Mouse (Mus musculus) heart, embryonic 15.5 days (tissue): ENCODE measurements around the gene Usp43. TPM values are rescaled to one million over a fixed set of nuclear protein-coding genes. Genes with fewer than 3 reads are reported as not detected.
A peak's percentile ranks its signal among the peaks of the same experiment; 100 is the strongest.

ENCODE experiments used
- ATAC-seq: fragments of 200-750 bp; cut with Nextera tagmentation; replicated peaks from 2 replicates; pipeline ENCODE4 v1.8.0; 2017; ENCODE audit warnings: low read depth, moderate TSS enrichment; ENCODE audit not compliant: insufficient number of reproducible peaks, insufficient read depth, low FRiP score
- H3K27ac ChIP-seq: fragments of 300-500 bp; sonication (generic); 2 replicates; pipeline ENCODE4 v1.5.1; 2015; ENCODE audit warnings: mild to moderate bottlenecking, inconsistent platforms
- H3K27me3 ChIP-seq: fragments of 300-500 bp; sonication (generic); 2 replicates; pipeline ENCODE4 v1.6.1; 2015; ENCODE audit warnings: inconsistent platforms
- H3K36me3 ChIP-seq: fragments of 300-500 bp; sonication (generic); 2 replicates; pipeline ENCODE4 v1.6.1; 2015; ENCODE audit warnings: mild to moderate bottlenecking, inconsistent platforms
- H3K4me1 ChIP-seq: fragments of 300-500 bp; sonication (generic); replicated peaks from 2 replicates; pipeline ENCODE4 v1.6.1; 2015; ENCODE audit warnings: inconsistent platforms
- H3K4me2 ChIP-seq: fragments of 300-500 bp; sonication (generic); 2 replicates; pipeline ENCODE4 v1.6.1; 2015; ENCODE audit warnings: inconsistent platforms, mild to moderate bottlenecking, moderate library complexity
- H3K4me3 ChIP-seq: fragments of 300-500 bp; sonication (generic); 2 replicates; pipeline ENCODE4 v1.5.1; 2015; ENCODE audit warnings: mild to moderate bottlenecking, inconsistent platforms
- H3K9ac ChIP-seq: fragments of 300-500 bp; sonication (generic); 2 replicates; pipeline ENCODE4 v1.6.1; 2015; ENCODE audit warnings: mild to moderate bottlenecking, inconsistent platforms
- H3K9me3 ChIP-seq: fragments of 300-500 bp; sonication (generic); replicated peaks from 2 replicates; pipeline ENCODE4 v1.6.1; 2016; ENCODE audit warnings: inconsistent platforms
- WGBS: fragments of 180-500 bp; shearing (Covaris S2); methylation state at CpG from one replicate; pipeline ENCODE4 v1.1.7; 2015; ENCODE audit warnings: mixed read lengths; 5-methylcytosine and 5-hydroxymethylcytosine counted together
- polyA plus RNA-seq: library from polyadenylated mRNA; unstranded; fragments of >200 nt; fragmentation: Nextera tagmentation; extraction: Ambion mirVana; gene quantifications from 2 replicates; pipeline ENCODE4 v1.2.1, GENCODE M21; 2015

Gene Usp43
- polyA plus RNA-seq: 0.86 and 0.95 TPM in 2 replicates

DNA sequence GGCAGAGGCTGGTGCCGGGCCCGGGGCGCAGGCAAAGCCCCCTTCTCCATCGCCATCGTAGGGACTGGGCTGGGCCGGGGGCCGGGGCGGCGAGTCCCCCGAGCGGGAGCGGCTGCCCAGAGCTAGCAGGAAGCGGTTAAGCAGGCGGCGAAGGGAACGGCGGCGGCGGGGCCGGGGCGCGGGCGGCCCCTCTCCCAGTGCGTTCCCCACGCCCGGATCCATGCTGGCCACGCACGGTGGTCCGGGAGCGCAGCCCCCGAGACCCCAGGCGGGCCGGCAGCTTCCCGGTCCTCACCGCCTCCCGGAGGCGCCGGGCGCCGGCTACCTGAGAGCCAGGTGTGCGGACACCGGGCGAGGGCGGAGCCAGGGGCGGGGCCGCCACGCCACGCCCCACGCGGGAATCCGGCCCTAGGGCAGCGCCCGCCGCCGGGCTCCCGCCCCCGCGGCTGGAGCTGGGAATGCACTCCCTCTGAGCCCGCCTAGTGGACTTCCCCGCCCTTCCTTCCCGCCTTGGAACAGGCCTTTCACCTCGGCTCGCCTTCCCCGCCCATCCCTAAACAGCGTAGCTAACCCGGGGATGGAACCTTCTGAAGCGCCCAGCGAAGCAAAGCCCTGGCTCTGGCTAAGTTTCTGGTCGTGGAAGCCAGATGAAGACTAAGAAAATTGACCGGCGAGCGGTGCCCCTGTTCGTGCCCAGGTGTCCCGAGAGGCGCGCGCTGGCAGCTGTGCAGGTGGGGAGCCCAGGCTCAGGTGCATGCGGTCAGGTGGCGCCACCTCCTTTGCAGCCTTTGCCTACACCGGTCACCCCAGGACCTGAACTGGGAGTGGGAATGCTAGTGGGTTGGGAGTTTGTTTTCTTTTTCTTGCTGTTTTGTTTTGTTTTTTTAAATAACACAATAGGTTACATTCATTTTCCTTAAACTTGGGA is at the start of gene Usp43:
TSS of gene Usp43 (minus strand) at position 327 of the 928 bp plus-strand sequence.
- WGBS: under 1% methylated on average over 74 of the region's 80 CpGs

DNA sequence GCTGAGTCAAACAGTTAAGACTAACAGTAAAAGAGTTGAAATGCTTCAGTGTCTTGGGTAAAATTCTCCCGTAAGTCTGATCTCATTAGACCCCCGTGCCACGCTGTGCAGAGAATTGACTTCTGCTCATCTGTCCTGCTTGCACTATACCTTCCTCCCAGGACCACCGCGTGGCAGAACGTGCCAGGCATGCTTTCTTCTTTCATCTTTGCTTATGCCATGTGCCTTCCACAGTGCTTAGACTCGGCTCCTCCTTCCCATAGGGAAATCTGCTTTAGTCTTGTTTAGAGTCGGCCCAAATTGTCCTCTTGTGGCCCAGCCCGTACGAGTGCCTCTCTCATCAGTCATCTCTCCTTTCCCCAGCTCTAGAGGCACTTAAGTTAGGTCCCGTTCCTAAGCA is 45.9 kb upstream of the Usp43 start:
- H3K4me3 ChIP-seq: no peak overlapping the region
- peaks cover 23% of the 10 kb centered on the region for H3K4me1 ChIP-seq
- H3K27me3 ChIP-seq: no peaks in the 10 kb centered on the region
- WGBS: 59% methylated on average over 11 of the region's 11 CpGs
- no peaks in the 10 kb centered on the region for H3K9me3 ChIP-seq
- H3K4me2 ChIP-seq: no peak overlapping the region
- H3K27ac ChIP-seq: no peak overlapping the region
- no peak overlapping the region for H3K9ac ChIP-seq
- no peak for ATAC-seq
- peaks cover 11% of the 10 kb centered on the region for H3K36me3 ChIP-seq

More for the DNA sequence above, at the start of gene Usp43:
- Histone ChIP-seq H3K4me3 (peak within 1 kb of the TSS; percentile 61), H3K4me2 (peak within 1 kb of the TSS; percentile 98), H3K27me3 (no peaks in the 10 kb centered on the region), H3K9me3 (no peaks in the 10 kb centered on the region), H3K9ac (peak within 1 kb of the TSS; percentile 66), H3K27ac (peak within 1 kb of the TSS; percentile 66), H3K4me1 (peaks cover 10% of the 10 kb centered on the region), H3K36me3 (no peaks in the 10 kb centered on the region)
- ATAC-seq: peak; percentile 82

DNA sequence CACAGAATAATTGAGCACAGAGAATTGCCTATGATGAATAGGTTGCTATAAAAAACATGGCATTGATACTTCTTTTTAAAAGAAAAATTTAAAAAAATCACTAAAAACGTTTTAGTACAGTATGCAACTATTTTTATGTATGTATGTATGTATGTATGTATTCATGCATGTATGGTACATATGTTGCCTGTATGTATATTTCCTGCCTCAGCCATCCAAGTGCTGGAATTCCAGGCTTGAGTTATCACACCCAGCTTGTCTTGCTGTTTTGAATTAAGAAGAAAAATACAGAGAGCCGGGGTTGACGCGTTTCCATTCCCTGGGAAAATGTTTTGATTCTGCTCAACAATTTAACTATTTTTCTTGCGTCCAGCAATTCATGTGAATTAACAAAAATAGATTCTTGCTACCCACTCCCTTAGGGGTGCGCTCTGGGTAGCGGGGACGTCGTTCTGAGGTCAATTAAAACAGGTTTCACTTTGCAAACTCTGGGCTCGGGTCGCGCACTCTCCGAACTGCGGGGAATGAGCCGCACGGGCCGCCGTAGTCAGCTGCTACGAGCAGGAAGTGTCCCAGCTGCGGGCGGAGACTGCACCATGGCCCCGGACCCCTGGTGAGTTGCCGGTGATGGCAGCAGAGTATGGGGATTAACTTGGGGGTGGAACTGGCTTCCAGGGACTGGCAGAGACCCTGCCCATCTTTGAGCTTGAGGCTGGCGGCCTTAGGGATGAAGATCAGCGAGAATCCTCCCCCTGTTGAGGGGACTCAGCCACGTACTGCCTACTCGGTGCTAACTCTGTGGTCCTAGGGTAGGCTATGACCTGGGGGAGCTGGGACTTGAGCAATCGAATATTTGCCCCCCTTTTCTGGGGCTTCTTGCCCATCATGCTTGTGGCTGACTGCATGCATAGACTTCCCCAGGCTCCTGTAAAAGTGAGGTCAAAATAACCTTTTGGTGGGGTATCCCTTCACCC is 44.2 kb upstream of the Usp43 start, which contains the start of gene Stx8:
TSS of gene Stx8 (plus strand) at position 289 of the 974 bp plus-strand sequence.
- ATAC-seq: peak; percentile 65; the same call in 1 of the 2 replicates
- peak within 1 kb of the TSS; percentile 75 for H3K4me2 ChIP-seq
- peak within 1 kb of the TSS; percentile 61; the same call in 1 of the 2 replicates for H3K27ac ChIP-seq
- peak within 1 kb of the TSS; percentile 89 for H3K9ac ChIP-seq
- no peaks in the 10 kb centered on the region for H3K27me3 ChIP-seq
- H3K9me3 ChIP-seq: no peaks in the 10 kb centered on the region
- under 1% methylated on average over 28 of the region's 28 CpGs for WGBS
- H3K4me3 ChIP-seq: peak within 1 kb of the TSS; percentile 88
- H3K36me3 ChIP-seq: peaks cover 7% of the 10 kb centered on the region
- H3K4me1 ChIP-seq: peaks cover 17% of the 10 kb centered on the region

DNA sequence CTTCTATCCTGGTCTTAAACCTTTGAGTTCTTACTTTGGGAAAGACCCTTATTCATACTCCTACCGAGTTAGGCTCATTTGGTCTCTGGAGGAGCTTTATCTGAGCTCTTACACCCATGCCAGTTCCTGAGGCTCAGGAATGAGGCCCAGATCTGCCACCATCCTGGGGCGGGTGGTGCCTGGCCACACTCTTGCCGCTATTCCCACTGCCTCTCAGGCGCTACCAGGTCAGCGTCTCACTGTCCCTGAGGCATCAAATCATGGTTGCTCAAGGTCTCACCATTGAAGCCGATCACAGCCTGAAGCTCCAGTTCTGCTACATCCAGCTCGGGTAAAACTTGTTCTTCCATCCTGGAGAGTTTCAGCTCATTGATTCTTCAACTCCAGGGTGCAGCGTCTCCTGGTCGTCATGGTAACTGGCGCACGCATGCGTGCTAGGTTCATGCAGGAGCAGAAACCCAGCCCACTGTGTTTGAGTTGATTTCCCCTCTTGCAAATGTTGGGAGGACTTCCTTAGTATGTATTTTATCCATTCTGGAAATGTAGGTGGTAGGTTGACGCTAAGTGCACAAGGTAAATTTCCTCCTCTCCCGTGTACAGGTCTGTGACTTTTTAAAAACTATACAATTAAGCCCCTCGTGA is 43.4 kb upstream of the Usp43 start, which contains the start of gene Cfap52:
TSS of gene Cfap52 (minus strand) at position 410 of the 642 bp plus-strand sequence.
- H3K27ac ChIP-seq: peak within 1 kb of the TSS; percentile 61; the same call in 1 of the 2 replicates

DNA sequence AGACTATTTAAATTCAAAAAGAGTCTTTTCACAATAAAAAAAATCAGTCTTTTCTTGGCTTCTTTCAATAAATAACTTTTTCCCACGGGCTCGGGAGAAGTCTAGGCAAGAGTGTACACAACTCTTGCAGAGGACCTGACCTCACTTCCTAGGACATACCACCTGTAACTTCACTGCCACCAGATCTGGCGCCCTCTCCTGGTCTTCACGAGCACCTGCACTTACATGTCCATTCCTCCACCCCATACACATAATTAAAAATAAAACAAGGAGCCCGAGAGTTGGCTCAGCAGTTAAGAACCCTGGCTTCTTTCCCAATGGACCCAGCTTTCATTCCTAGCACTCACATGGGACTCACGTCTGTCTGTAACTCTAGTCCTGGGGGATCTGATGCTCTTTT is 42.2 kb upstream of the Usp43 start:
- Histone ChIP-seq H3K4me3 (no peak overlapping the region), H3K4me2 (no peak overlapping the region), H3K27me3 (no peaks in the 10 kb centered on the region), H3K9me3 (no peaks in the 10 kb centered on the region), H3K27ac (no peak overlapping the region), H3K36me3 (no peaks in the 10 kb centered on the region), H3K4me1 (peaks cover 17% of the 10 kb centered on the region), H3K9ac (no peak overlapping the region)
- WGBS: 67% methylated on average over 6 of the region's 6 CpGs
- ATAC-seq: no peak

More for the DNA sequence above, 43.4 kb upstream of the Usp43 start, which contains the start of gene Cfap52:
- peak within 1 kb of the TSS; percentile 88 for H3K4me3 ChIP-seq
- H3K4me2 ChIP-seq: peak within 1 kb of the TSS; percentile 75
- no peak for ATAC-seq
- H3K9me3 ChIP-seq: no peaks in the 10 kb centered on the region
- peaks cover 2% of the 10 kb centered on the region for H3K36me3 ChIP-seq
- WGBS: 9% methylated on average over 15 of the region's 15 CpGs
- H3K9ac ChIP-seq: peak within 1 kb of the TSS; percentile 89
- no peaks in the 10 kb centered on the region for H3K27me3 ChIP-seq
- H3K4me1 ChIP-seq: peaks cover 17% of the 10 kb centered on the region

- H3K36me3 ChIP-seq: no peaks in the 10 kb centered on the region
- WGBS: 79% methylated on average over 6 of the region's 6 CpGs
- 0 out of 2 replicates have a peak, but pooled peaks cover 6% of the 10 kb centered on the region for H3K4me1 ChIP-seq
- H3K27me3 ChIP-seq: no peaks in the 10 kb centered on the region
- no peaks in the 10 kb centered on the region for H3K9me3 ChIP-seq
- no peak overlapping the region for H3K4me3 ChIP-seq
- H3K27ac ChIP-seq: no peak overlapping the region
- no peak overlapping the region for H3K4me2 ChIP-seq
- ATAC-seq: no peak
- no peak overlapping the region for H3K9ac ChIP-seq
These were observed 32.5 kb upstream of the Usp43 start for GRCm38 (mm10) chr11:67954413-67954812.

GRCm38 (mm10) chr11:67953604-67954003 is 31.7 kb upstream of the Usp43 start:
- H3K4me3 ChIP-seq: no peak overlapping the region
- H3K9ac ChIP-seq: no peak overlapping the region
- H3K4me1 ChIP-seq: 0 out of 2 replicates have a peak, but pooled peaks cover 6% of the 10 kb centered on the region
- ATAC-seq: no peak
- no peaks in the 10 kb centered on the region for H3K27me3 ChIP-seq
- no peaks in the 10 kb centered on the region for H3K36me3 ChIP-seq
- H3K4me2 ChIP-seq: no peak overlapping the region
- no peak overlapping the region for H3K27ac ChIP-seq
- no peaks in the 10 kb centered on the region for H3K9me3 ChIP-seq
- 81% methylated on average over 5 of the region's 5 CpGs for WGBS

DNA sequence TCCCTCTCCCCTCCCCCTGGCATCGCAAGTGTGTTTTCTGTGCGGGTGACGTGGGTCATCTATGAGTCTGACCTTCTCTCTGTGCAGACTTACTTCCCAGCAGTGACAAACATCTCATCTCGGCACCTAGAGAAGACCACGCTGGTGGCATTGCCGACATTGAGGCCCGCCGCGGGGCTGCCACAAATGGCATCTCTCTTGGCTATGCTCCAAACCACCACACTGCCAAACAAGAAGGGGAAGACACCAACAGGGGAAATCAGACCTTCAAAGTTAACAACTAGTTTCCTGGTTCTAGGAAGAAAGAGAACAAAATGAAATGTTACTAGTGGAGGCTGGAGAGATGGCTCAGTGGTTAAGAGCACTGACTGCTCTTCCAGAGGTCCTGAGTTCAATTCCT is 27.5 kb upstream of the Usp43 start:
- no peak for ATAC-seq
- WGBS: 74% methylated on average over 9 of the region's 9 CpGs
- Histone ChIP-seq H3K9ac (no peak overlapping the region), H3K27me3 (no peaks in the 10 kb centered on the region), H3K27ac (no peak overlapping the region), H3K9me3 (no peaks in the 10 kb centered on the region), H3K36me3 (no peaks in the 10 kb centered on the region), H3K4me2 (no peak overlapping the region), H3K4me1 (peaks cover 14% of the 10 kb centered on the region), H3K4me3 (no peak overlapping the region)

- H3K4me3 ChIP-seq: no peak overlapping the region
- no peak overlapping the region for H3K4me2 ChIP-seq
- H3K9ac ChIP-seq: no peak overlapping the region
- no peaks in the 10 kb centered on the region for H3K9me3 ChIP-seq
- H3K36me3 ChIP-seq: no peaks in the 10 kb centered on the region
- peaks cover 14% of the 10 kb centered on the region for H3K4me1 ChIP-seq
- whole genome bisulfite sequencing: 36% methylated on average over 3 of the region's 3 CpGs
- no peak overlapping the region for H3K27ac ChIP-seq
- no peaks in the 10 kb centered on the region for H3K27me3 ChIP-seq
- no peak for ATAC-seq
These were observed 26.3 kb upstream of the Usp43 start for GRCm38 (mm10) chr11:67948229-67948628.

GRCm38 (mm10) chr11:67932156-67932555 is 10.2 kb upstream of the Usp43 start:
- Histone ChIP-seq H3K27ac (no peak overlapping the region), H3K4me2 (no peak overlapping the region), H3K36me3 (no peaks in the 10 kb centered on the region), H3K4me1 (no peaks in the 10 kb centered on the region), H3K9me3 (no peaks in the 10 kb centered on the region), H3K27me3 (no peaks in the 10 kb centered on the region), H3K9ac (no peak overlapping the region), H3K4me3 (no peak overlapping the region)
- WGBS: 88% methylated on average over 3 of the region's 3 CpGs
- no peak for ATAC-seq
